Mouse (Mus musculus): ENCODE measurements at regions not wholly inside any gene's neighbourhood (a gene's known extent, or its start where the extent isn't known, plus 50 kb on each side); places are given as distances from the start of the nearest gene placed in this dataset.

- intact Hi-C loops (cut with DNase I) = no loop called here
- Histone ChIP-seq H3K79me2 (replicated peaks; ENCODE audit: control insufficient read depth, insufficient read depth, low read length) (no peaks in the 10 kb centered on the region), H3K27ac (no peak overlapping the region), H3K36me3 (ENCODE audit: control insufficient read depth, insufficient read depth, low read length) (no peaks in the 10 kb centered on the region), H3K27me3 (ENCODE audit: control insufficient read depth, insufficient read depth, low read length) (no peaks in the 10 kb centered on the region), H3K4me1 (ENCODE audit: control insufficient read depth, insufficient read depth, low read length) (peaks cover 14% of the 10 kb centered on the region), H3K4me3 (no peak overlapping the region), H3K9ac (ENCODE audit: low read depth, low read length) (no peak overlapping the region)
- DNase-seq = no peak
- 90% methylated on average over 8 of the region's 8 CpGs for WGBS
- TF ChIP-seq CTCF (IDR thresholded peaks at IDR 0.05) (no peak), EP300 (IDR thresholded peaks at IDR 0.05; ENCODE audit: insufficient read depth, low read depth, low read length) (no peak), POLR2A (IDR thresholded peaks at IDR 0.05; ENCODE audit: insufficient read depth, low read depth, low read length) (no peak)
These were observed 88.2 kb downstream of the Fam43a start for GRCm38 (mm10) chr16:30687682-30688081.

GRCm38 (mm10) chr16:30690531-30690930 lies 91.0 kb downstream of the Fam43a start:
- intact Hi-C loops (cut with DNase I) = loop anchor here (2.0 to 5.0 kb wide), 3 partner anchors 36 to 132 kb away; no protein-coding TSS in a partner anchor
- no peak for TF ChIP-seq CTCF (IDR thresholded peaks at IDR 0.05)
- TF ChIP-seq POLR2A (IDR thresholded peaks at IDR 0.05; ENCODE audit: insufficient read depth, low read depth, low read length) = no peak
- TF ChIP-seq EP300 (IDR thresholded peaks at IDR 0.05; ENCODE audit: insufficient read depth, low read depth, low read length) = no peak
- peaks cover 20% of the 10 kb centered on the region for H3K4me1 ChIP-seq (ENCODE audit: control insufficient read depth, insufficient read depth, low read length)
- H3K36me3 ChIP-seq (ENCODE audit: control insufficient read depth, insufficient read depth, low read length) = peaks cover 2% of the 10 kb centered on the region; the same call in 1 of the 2 replicates
- no peak overlapping the region for H3K4me3 ChIP-seq
- no peak for DNase-seq
- H3K9ac ChIP-seq (ENCODE audit: low read depth, low read length) = no peak overlapping the region
- H3K27me3 ChIP-seq (ENCODE audit: control insufficient read depth, insufficient read depth, low read length) = no peaks in the 10 kb centered on the region
- no peaks in the 10 kb centered on the region for H3K79me2 ChIP-seq (replicated peaks; ENCODE audit: control insufficient read depth, insufficient read depth, low read length)
- H3K27ac ChIP-seq = no peak overlapping the region; the same call in 1 of the 2 replicates
- 86% methylated on average over 4 of the region's 4 CpGs for WGBS

- 0 out of 2 replicates have a peak, but pooled peaks have one; percentile 37 for TF ChIP-seq EP300 (IDR thresholded peaks at IDR 0.05; ENCODE audit: insufficient read depth, low read depth, low read length)
- no peak for TF ChIP-seq POLR2A (IDR thresholded peaks at IDR 0.05; ENCODE audit: insufficient read depth, low read depth, low read length)
- Histone ChIP-seq H3K27me3 (ENCODE audit: control insufficient read depth, insufficient read depth, low read length) (no peaks in the 10 kb centered on the region), H3K4me1 (ENCODE audit: control insufficient read depth, insufficient read depth, low read length) (peaks cover 20% of the 10 kb centered on the region), H3K27ac (peak overlapping the region; percentile 33), H3K36me3 (ENCODE audit: control insufficient read depth, insufficient read depth, low read length) (peaks cover 2% of the 10 kb centered on the region; the same call in 1 of the 2 replicates), H3K4me3 (peak overlapping the region; percentile 9; the same call in 1 of the 2 replicates), H3K9ac (ENCODE audit: low read depth, low read length) (no peak overlapping the region), H3K79me2 (replicated peaks; ENCODE audit: control insufficient read depth, insufficient read depth, low read length) (no peaks in the 10 kb centered on the region)
- WGBS = 45% methylated on average over 15 of the region's 15 CpGs
- intact Hi-C loops (cut with DNase I) = loop anchor here (1.0 to 5.0 kb wide), 6 partner anchors 35 to 130 kb away; no protein-coding TSS in a partner anchor
- DNase-seq = peak; percentile 35 to 48
These were observed 92.4 kb downstream of the Fam43a start for GRCm38 (mm10) chr16:30691964-30692363.

- Histone ChIP-seq H3K4me3 (peak overlapping the region; percentile 9; the same call in 1 of the 2 replicates), H3K36me3 (ENCODE audit: control insufficient read depth, insufficient read depth, low read length) (peaks cover 2% of the 10 kb centered on the region; the same call in 1 of the 2 replicates), H3K79me2 (replicated peaks; ENCODE audit: control insufficient read depth, insufficient read depth, low read length) (no peaks in the 10 kb centered on the region), H3K4me1 (ENCODE audit: control insufficient read depth, insufficient read depth, low read length) (peaks cover 20% of the 10 kb centered on the region), H3K27me3 (ENCODE audit: control insufficient read depth, insufficient read depth, low read length) (no peaks in the 10 kb centered on the region), H3K9ac (ENCODE audit: low read depth, low read length) (no peak overlapping the region), H3K27ac (peak overlapping the region; percentile 33)
- no peak for TF ChIP-seq POLR2A (IDR thresholded peaks at IDR 0.05; ENCODE audit: insufficient read depth, low read depth, low read length)
- no peak for TF ChIP-seq CTCF (IDR thresholded peaks at IDR 0.05)
- peak; percentile 73 for TF ChIP-seq EP300 (IDR thresholded peaks at IDR 0.05; ENCODE audit: insufficient read depth, low read depth, low read length)
- intact Hi-C loops (cut with DNase I) = loop anchor here (1.0 to 5.0 kb wide), 5 partner anchors 35 to 130 kb away; no protein-coding TSS in a partner anchor
- 39% methylated on average over 5 of the region's 5 CpGs for WGBS
- peak; percentile 55 to 65 for DNase-seq
These were observed 93.1 kb downstream of the Fam43a start for GRCm38 (mm10) chr16:30692541-30693141.

- TF ChIP-seq EP300 (IDR thresholded peaks at IDR 0.05; ENCODE audit: insufficient read depth, low read depth, low read length) (no peak), CTCF (IDR thresholded peaks at IDR 0.05) (no peak), POLR2A (IDR thresholded peaks at IDR 0.05; ENCODE audit: insufficient read depth, low read depth, low read length) (no peak)
- no peak for DNase-seq
- intact Hi-C loops (cut with DNase I) = loop anchor here (2.0 to 5.0 kb wide), 4 partner anchors 34 to 129 kb away; no protein-coding TSS in a partner anchor
- H3K9ac ChIP-seq (ENCODE audit: low read depth, low read length) = no peak overlapping the region
- no peak overlapping the region for H3K4me3 ChIP-seq
- no peaks in the 10 kb centered on the region for H3K79me2 ChIP-seq (replicated peaks; ENCODE audit: control insufficient read depth, insufficient read depth, low read length)
- H3K4me1 ChIP-seq (ENCODE audit: control insufficient read depth, insufficient read depth, low read length) = peaks cover 20% of the 10 kb centered on the region
- H3K27ac ChIP-seq = peak overlapping the region; percentile 33
- peaks cover 2% of the 10 kb centered on the region; the same call in 1 of the 2 replicates for H3K36me3 ChIP-seq (ENCODE audit: control insufficient read depth, insufficient read depth, low read length)
- WGBS = 26% methylated on average over 3 of the region's 3 CpGs
- H3K27me3 ChIP-seq (ENCODE audit: control insufficient read depth, insufficient read depth, low read length) = no peaks in the 10 kb centered on the region
These were observed 93.7 kb downstream of the Fam43a start for GRCm38 (mm10) chr16:30693206-30693605.
